Mouse (Mus musculus) olfactory bulb, adult 2 months (tissue): ENCODE data around the gene Hsf5.

Source experiments
- CTCF ChIP-seq: fragments of 200-500 bp; IDR thresholded peaks from 2 replicates; pipeline ENCODE4 v1.5.1; 2012; ENCODE audit warnings: low read depth, mild to moderate bottlenecking, low read length, moderate library complexity; ENCODE audit not compliant: insufficient read depth
- POLR2A ChIP-seq: fragments of 200-500 bp; IDR thresholded peaks from 2 replicates; pipeline ENCODE4 v1.6.1; 2012; ENCODE audit warnings: mild to moderate bottlenecking, low read depth, low read length, moderate library complexity; ENCODE audit not compliant: insufficient read depth

DNA sequence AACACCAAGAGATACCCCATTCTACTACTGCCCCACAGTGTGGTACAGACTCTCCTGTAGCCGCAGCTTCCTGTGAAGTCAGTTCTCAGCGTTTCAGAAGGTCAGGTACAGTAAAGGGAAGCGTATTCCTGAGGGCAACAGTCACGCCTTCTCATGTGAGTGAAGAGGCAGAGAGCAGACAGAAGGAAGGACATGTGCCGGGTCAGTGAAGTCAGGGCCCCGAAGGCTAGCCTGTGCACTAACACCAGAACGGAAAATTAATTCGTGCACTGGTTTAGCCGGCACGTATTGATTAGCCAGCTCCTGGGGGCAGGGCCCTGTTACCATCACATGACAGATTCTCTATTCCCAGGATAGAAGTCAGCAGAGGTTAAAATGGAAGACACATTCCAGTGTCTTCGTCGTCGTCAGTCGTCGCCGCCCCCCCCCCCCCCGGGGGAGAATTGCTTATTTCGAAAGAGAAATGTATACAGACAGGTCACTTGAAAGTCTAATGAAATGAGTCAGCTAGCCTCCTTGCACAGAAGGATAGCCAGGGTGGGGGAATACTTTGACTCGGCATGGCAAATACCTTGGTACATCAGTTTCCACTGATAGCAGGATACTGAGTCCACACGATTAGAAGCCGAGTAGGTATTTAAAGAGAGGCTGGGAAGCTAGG, 42.3 kb upstream of the Hsf5 start:
- no peak for TF ChIP-seq CTCF
- TF ChIP-seq POLR2A = no peak
